Mouse (Mus musculus) cerebellum, postnatal 25 days (tissue): ENCODE measurements around the gene Mcemp1.

ENCODE experiments used
- DNase-seq, 2 experiments: peaks; one replicate each; pipeline ENCODE4 v3.0.0; 2021; ENCODE audit warnings: mixed read lengths in 2 of 2

The Mcemp1 gene

DNA sequence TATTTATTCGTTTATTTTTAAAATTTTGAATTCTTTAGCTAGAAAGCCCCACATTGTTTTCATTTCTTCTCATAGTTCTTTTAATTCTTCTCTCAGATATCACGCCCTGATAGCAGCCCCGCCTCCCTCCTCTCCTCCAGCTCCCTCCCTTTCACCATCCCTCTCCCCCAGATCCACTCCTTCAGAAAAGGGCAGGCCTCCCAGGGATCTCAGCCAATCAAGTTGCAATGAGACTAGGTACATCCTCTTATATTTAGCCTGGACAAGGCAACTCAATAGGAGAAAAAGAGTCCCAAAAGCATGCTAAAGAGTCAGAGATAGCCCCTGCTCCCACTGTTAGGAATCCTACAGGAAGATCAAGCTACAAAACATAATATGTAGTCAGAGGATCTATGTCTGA lies 9.1 kb downstream of the Mcemp1 start:
- no peak for DNase-seq

DNA sequence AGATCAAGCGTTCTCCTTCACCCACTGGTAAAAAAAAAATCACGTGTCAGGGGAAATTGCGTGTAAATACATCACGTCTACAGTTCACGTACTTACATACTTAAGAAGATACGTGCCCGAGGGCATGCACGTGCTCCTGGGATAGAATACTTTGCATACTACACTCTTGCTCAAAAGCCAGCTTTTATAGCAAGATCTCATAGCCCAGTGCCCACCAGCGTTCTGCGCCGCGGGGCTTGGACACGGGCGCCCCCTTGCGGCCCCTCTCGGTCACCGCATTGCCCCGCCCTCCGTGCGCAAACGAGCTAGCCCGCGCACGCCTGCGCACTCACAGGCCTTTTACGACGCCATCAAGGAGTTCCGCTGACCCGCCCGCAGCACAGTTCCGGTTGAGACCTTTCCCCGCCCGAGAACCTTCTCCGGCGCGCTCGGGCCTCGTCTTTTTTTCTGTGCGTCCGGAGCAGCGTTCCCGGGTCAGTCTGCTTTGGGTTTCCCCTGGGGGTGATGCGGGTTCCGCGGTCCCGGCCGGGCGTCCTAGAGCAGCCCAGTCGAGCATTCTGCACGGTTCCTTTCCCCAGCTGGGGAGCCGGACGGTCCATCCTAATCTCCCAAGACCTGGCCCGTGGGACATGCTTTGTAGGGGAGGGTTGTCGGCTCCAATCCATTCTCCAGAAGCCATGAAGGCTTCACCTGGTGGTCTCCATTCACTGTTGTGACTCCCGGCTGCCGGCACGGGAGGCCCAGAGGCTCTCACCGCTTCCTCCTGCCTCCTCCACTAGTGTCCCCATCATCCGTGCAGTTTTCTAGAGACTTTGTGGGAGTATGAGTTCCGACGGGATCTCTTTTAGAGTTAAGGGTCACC lies 10.8 kb downstream of the Mcemp1 start, which contains the start of gene Trappc5:
Gene Trappc5, plus strand, starts transcription at position 169 of the 862 bp plus-strand sequence.
- peak; percentile 97 for DNase-seq

DNA sequence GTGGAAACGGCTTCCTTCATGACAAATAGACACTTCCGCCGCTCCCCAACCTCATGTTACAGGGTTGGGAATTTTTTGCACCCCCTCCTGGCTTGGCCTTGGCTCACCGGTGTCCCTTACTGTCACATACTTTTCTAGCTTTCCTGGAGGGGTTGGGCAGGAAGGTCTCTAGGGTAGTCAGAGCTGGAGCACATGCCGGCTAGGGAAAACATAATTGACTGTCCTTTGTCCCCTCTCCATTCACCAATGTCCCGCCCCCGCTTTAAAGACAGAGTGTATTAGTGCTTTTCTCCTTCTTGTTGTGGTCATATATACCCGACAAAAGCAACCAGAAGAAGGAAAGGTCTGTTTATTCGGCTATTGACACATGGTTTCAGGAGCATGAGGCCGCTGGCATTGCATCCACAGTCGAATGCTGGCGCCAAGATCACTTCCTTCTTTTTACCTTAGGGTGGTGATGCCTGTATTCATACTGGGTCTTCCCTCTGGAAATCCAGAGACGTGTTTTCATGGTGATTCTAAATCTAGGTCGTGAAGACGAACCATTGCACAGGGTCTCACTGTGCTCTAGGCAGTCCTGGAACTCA lies 11.5 kb downstream of the Mcemp1 start:
- peak in 1 of 2 experiments; percentile 38 for DNase-seq

DNA sequence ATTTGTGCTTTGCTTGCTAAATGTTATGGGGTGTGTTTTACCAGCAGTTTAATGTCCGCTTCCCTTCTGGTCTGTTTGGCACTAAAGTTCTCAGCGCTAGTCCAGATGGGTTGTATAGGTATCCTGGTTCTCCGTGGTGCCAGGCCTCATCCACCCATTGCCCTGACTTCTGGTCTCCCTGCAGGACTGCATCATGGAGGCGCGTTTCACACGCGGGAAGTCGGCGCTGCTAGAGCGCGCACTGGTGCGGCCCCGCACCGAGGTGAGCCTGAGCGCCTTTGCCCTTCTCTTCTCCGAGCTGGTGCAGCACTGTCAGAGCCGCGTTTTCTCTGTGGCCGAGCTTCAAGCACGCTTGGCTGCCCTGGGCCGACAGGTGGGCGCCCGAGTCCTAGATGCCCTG lies 13.3 kb downstream of the Mcemp1 start:
- DNase-seq, result no peak

DNA sequence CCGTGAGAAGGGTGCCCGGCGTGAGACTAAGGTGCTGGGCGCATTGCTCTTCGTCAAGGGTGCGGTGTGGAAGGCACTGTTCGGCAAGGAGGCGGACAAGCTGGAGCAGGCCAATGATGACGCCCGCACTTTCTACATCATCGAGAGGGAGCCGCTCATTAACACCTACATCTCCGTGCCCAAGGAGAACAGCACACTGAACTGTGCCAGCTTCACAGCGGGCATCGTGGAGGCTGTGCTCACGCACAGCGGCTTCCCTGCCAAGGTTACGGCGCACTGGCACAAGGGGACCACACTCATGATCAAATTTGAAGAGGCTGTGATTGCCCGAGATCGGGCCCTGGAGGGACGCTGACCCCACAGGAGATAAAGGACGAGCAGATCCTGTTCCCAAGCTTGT lies 13.7 kb downstream of the Mcemp1 start:
- peak; percentile 70 to 77 for DNase-seq

DNA sequence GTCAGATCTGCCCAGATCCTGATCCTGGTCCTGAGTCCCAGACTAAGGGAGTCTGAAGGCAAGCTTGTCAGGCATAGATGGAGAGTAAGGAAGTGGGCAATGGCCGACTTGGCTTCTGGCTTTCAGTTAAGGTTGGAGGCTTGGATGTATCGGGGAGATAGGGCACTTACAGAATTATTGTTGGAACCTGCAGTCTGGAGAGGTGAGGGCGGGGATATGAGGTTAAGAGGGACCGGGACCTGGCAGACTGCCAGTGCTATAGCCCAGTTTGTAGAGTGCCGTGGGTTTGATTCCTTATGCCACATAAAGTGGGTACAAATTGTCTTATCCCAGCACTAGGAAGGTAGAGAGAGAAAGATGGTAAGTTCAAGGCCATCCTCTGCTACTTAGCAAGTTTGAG lies 14.1 kb downstream of the Mcemp1 start:
- DNase-seq, result peak in 1 of 2 experiments; percentile 43

DNA sequence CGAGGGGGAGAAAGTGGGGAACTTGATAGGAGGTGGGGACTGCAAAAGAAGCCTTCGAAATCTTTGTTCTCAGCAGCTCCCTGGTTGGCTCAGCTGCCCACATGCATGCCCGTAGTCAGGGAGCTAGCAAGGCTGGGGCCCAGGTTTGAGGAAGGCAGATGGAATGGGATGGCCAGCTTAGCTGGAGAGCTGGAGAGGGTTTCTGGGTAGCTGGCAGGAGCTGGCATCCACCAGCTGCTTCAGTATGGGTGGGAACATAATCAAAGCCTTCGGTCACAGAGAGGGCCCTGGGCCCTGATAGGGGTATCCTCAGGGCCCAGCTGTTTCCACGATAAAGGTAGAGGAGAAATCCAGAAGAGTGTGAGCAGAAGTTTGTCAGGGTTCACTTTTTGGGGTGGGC lies 16.9 kb downstream of the Mcemp1 start:
- peak; percentile 44 to 56 for DNase-seq

DNA sequence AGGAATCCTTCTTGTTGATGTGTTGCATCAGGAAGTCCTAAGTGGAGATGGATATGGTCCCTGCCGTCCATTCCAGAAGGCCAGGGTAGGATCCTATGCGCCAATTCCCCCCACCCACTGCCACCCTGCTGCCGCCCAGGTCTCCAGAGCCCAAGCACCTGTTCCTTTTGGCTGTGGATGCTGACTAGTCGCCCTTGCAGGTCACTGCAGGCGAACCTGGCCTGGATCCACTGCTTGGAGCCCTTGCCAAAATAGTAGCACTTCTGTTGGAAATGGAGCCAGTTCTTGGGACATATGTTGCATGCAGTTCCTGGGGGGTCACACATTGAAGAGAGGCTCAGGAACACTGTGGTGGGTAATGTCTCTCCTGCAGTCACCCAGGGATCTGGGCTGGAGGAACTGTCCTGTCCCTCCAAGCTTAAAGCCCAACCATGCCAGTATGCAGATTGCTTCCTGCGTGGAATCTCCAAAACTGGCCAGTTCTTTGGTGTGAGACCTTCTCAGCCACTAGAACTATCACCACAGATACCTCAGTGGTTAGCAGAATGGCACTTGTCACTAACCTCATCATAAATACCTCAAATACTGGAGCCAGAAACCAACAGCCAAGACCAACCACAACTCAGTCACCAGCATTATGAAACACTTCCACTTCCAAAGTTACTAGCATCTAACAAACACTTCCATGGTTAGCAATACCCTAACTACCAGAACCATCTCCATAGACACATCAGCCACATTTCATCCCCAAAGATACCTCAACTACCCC lies 18.0 kb downstream of the Mcemp1 start:
- DNase-seq, result peak; percentile 88 to 89

DNA sequence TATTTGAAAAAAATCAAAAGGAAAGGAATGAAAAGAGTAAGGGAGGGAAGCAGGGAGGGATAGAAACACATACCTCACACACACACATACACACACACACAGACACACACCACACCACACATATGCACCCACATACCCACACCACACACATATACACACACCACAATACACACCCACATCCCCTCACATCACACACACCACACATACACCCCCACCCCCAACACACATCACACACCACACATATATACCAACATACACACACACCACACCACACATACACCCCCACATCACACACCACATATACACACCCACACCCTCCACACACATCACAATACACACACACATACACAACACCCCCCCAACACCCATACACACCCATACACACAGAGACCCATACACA lies 19.0 kb downstream of the Mcemp1 start:
- no peak for DNase-seq

DNA sequence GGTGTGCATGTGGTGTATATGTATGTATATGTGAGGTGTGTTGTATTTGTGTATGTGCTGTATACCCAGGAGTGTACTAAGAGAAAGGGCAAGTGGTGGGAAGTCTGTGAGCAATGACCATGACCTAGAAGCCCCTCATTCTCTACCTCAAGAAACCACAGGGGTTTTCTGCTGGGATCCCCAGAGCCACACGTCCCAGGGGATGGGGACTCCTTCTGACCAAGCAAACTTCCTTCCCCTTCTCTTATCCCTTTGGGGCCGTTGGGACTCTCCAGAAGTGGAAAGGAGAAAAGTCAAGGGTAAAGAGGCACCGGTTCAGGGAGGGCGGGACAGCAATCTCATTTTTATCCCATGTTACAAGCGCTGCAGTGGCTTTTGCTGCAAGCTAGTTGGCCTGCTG lies 19.9 kb downstream of the Mcemp1 start:
- no peak for DNase-seq

DNA sequence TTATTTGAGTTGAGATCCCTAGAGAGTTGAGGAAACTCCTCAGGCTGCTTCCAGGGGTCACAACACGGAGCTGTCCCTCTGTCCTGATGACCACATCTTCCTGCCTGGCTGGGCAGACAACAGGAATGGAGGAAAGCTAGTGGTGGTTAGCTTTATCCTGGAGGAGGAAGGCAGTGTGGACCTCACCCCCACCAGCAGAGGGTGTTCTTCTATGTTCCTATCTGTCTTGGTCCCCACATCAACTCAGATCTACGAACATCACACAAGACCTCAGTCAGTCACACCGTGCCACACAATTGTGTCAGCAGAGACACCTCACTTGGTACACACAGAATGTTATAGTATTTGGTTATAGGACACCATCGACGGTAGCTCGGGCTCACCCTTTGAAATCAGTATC lies 22.0 kb downstream of the Mcemp1 start:
- DNase-seq, result no peak

DNA sequence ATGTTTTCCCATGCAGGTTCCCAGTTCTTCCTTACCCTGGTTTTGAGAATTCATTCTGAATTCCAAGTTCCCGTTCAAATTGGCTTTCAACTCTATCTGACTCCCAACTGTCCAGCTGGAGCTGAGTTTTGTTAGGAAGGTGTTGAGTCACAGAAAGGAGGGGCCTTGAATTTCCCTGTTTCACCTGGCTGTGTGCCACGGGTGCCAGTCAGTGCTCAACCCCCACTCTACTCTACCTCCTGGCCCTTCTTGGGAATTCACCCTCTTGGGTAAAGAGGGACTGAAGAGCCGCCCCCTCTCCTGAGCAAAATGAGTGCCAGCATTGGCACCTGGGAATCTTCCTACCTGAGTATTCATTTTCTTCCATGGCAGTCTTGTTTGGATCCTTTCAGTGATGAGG lies 25.2 kb downstream of the Mcemp1 start:
- DNase-seq, result no peak

DNA sequence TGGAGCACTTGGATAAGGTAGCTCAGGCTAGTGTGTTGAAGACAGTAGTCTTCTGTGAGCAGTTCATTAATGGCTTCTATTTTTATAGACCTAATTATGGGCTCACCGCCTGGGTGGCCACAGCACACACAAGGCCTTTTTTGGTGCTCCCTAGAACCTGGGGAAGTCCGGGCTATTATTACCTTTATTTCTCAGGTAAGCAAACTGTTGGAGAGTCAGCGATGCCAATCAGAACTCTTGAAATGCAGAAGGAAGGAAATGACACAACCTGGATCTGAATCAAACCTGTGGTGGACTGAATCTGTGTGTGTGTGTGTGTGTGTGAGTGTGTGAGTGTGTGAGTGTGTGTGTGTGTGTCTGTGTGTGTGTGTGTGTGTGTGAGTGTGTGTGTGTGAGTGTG lies 28.6 kb downstream of the Mcemp1 start, which contains the start of gene Fcer2a:
Gene Fcer2a, minus strand, starts transcription at position 55 of the 400 bp plus-strand sequence.
- DNase-seq, result no peak

DNA sequence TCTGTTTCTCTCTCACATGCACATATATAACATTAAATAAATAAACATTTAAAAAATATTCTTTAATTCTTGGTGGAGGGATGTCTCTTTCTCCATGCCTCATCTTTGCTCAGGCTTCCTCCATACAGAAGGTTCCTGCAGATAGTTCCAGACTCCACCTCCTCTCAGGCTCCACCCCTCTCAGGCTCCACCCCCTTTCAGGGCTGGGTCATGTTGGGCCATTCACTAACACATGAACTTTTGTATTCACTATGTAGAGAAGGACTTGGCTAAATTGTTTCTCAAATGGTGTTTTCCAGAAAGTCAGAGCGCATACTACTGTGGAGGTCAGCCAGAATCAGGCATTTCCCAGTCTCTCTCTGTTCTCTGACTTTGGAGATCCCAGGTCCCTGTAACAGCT lies 35.9 kb downstream of the Mcemp1 start:
- DNase-seq, result no peak

DNA sequence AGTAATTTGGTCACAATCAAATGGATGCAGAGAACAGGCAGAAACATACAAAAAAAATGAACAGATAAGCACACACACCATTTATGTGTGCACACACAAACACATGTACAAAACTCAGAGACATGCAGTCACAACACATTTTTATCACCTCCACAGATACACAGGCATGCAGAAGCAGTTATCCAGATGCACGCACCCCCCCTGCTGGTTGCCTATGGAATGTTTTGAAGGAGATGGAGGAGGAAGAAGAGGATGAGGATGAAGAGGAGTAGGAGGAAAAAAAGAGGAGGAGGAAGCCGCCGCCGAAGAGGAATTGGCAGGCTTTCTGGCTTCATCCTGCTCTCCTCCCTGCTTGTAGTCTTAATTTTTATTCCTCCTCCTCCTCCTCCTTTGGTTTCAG lies 40.2 kb downstream of the Mcemp1 start:
- peak in 1 of 2 experiments; percentile 48 for DNase-seq

DNA sequence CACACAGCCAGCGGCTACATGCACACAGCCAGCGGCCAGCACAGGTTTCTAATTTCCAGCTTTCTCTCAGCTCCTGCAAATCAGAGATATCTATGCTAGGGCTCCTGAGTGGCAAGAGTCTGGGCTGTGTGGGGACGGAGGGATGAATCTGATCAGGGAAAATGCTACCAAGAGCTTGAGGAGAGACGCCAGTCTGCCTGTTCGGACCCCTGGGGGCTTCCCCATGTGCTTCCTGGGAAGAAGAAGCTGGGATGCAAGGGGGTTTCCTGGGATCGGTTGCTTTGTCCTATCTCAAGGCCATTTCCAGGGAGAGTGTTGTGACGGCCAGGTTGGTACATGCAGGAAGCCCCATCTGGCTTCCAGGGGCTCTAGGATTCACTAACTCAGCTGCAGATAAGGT lies 42.1 kb downstream of the Mcemp1 start:
- DNase-seq, result no peak

DNA sequence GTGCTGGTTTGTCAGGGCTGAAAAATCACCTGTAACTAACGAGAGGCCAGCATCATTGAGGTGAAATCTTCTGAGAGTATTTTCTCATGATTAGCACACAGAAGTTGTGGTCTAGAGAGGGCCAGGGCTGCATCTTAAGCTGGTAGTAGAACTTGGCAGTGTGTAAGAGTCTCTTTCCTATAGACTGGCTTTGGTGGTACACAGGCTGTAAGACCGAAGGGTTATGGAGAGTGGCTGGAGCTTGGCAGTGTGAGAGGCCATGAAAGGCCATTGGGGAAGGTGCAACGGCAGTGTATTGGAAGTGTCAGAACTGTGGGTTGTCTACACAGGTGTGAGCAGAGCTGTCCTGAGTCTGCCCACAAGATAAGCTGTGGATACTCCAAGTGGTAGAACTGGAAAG lies 44.8 kb downstream of the Mcemp1 start:
- DNase-seq, result no peak

DNA sequence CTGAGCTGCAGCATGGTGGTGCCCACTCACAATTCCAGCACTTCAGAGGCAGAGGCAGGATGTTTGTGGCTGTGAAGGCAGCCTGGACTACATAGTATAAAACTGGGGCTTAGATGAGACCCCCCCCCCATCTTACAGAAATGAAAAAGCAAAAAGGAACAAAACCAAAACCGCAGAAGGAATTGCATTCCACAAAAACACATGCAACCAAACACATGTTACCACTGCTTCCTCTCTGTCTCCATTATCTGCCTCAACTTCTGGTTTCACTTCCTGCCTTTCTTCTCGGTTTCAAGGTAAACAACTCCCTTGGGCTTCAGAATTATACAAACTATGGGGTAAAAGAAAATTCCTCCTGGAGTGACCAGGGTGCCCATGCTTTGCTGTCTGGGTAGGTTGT lies 46.1 kb downstream of the Mcemp1 start:
- DNase-seq, result no peak

DNA sequence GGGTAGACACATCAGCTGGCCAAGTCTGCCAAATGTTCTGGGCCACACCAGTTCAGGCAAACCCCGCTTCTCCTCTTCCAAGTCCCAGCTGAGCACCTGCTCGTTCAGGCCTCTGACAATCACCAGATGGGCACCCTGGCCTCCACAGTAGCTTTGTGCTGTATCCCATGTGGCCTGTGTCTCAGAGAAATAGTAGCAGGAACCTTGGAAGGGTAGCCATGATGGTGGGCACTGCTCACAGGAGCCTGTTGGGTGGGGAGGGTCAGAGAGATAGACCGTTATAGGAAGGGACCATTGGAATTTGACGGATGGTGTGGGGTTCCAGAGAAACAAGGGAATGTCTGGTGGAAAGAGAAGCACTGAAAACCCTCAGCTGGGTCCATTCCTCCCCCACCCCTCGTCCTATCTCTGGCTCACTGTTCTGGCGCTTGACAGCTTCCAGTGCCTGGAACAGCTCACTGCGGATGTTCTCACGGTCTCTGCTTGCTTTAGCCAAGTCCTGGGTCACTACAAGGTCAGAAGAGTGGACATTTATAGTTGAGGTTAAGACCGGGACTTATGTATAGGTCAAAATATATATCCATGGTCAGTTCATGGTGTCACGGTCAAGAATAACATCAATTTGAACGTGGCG lies 51.9 kb downstream of the Mcemp1 start:
- no peak for DNase-seq

DNA sequence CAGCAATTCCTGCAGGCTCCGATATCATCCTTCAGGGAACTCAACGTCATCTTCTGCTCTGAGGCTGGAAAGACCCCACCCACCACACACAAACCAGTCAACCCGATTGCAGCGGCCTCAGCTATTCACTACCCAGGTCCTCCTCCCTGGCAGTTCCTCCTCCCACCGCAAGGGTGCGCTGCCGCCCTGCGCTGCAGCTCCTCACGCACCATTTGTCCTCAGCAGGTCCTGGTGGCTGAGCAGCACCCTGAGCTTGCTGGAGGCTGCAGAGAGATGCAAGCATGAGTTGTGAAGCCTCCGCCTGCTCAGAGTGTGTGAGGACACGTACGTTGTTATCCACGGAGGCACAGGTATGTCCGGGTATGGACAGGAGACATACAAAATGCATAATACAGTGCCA lies 53.0 kb downstream of the Mcemp1 start:
- DNase-seq, result peak; percentile 80 to 86
